Mouse (Mus musculus) megakaryocyte-erythroid progenitor cell, adult 5-6 weeks (primary cell): ENCODE measurements at regions not wholly inside any gene's neighbourhood (a gene's known extent, or its start where the extent isn't known, plus 50 kb on each side); places are given as distances from the start of the nearest gene placed in this dataset.
"Not testable (repeated sequence)": the region's sequence is repeated elsewhere in the genome, so short reads cannot be mapped to it uniquely, and the experiment has no call there.

Source experiments
- ATAC-seq: replicated peaks from 2 replicates; pipeline ENCODE4 v1.8.0; 2016; ENCODE audit warnings: mild to moderate bottlenecking, inconsistent platforms; ENCODE audit not compliant: severe bottlenecking, poor library complexity, low FRiP score, low TSS enrichment

DNA sequence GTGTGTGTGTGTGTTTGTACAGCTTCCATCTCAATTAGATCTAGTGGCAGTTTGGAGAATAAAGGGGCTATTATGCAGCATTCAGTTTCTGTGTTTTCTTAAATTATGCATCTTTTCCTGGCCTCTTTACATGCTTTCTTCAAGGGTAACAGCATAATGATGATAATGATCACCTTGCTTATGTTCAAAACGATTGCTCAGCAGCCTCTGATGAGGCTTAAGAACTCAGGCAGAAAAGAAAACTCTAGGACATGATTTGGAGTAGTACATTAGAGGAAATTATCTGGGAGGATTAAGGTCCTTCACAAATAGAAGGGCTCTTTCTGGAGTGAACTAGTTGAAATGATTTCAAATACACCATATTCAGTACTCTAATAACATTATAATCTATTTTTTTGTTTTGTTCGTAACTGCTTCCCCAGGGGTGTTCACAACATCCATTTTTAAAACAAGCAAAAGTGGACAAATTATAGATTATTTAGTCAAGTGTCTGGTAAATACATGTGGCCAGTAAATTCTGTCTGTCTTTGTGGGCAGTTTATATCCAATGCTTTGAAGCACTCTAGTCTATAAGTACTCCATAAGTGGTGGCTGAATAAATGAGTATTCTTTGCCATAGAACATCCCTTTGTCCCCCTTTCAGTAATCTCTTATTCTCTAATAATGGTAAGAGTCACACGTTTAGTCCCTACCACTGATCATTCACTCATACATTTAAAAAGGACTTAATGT is 526.9 kb upstream of the Kif18a start:
- ATAC-seq, result no peak

- ATAC-seq, result no peak
Observed at GRCm38 (mm10) chr2:108755821-108756220, 524.7 kb upstream of the Kif18a start.

DNA sequence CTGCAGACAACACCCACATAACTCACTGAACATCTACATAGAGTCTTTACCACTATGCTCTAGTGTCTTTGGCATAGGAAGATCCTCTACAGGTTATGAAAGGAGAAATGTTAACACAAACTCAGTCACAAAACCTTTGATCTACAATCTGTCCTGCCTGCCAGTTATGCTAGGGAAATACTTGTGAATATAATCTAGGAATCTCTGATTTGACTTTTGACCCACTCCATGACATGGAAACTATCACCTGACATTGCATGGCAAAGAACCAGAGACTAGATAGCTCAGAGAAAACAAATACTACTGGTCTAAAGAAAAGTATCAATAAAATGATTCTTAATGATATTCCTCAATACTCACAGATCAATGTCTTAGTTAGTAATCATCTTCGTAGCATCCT is 524.3 kb upstream of the Kif18a start:
- no peak for ATAC-seq

DNA sequence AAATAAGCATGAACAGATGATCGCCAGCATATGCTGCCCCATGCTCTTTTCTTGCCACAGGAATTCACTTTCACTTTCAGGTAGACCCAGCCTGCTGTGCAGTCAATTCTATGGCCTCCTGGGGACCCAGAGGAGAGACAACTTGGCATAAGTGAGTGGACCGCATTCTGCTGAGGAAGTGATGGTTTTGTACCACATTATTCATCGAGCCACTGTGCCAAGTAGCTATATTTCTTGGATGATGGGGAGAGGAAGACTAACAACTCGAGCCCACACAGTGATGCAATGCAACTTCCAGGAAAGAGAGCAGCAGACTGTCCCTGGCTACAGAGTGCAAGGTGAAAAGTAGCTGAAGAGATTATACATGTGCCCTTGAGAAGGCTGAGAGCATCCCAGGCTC is 515.8 kb upstream of the Kif18a start:
- no peak for ATAC-seq

DNA sequence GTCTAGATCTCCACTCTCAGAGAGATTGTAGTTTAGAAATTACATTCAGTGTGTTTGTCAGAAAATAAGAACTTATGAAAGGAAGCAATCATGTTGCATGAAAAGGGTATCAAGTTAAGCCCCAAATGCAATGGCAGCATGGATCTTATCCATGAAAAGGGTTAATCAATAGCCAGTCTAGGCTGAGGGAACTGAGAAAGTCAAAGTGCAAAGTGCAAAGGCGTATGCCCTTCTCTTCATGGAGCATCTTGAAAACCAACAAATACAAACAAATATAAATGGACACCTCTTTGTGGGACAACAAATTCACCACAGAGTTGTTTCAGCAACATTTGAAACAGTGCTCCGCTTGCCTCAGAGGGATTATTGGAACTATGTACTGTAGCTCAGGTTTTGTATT is 514.1 kb upstream of the Kif18a start:
- no peak for ATAC-seq

- no peak for ATAC-seq
Observed at GRCm38 (mm10) chr2:108770383-108770782, 510.2 kb upstream of the Kif18a start.

- no peak for ATAC-seq
Observed at GRCm38 (mm10) chr2:108783457-108783856, 497.1 kb upstream of the Kif18a start.

DNA sequence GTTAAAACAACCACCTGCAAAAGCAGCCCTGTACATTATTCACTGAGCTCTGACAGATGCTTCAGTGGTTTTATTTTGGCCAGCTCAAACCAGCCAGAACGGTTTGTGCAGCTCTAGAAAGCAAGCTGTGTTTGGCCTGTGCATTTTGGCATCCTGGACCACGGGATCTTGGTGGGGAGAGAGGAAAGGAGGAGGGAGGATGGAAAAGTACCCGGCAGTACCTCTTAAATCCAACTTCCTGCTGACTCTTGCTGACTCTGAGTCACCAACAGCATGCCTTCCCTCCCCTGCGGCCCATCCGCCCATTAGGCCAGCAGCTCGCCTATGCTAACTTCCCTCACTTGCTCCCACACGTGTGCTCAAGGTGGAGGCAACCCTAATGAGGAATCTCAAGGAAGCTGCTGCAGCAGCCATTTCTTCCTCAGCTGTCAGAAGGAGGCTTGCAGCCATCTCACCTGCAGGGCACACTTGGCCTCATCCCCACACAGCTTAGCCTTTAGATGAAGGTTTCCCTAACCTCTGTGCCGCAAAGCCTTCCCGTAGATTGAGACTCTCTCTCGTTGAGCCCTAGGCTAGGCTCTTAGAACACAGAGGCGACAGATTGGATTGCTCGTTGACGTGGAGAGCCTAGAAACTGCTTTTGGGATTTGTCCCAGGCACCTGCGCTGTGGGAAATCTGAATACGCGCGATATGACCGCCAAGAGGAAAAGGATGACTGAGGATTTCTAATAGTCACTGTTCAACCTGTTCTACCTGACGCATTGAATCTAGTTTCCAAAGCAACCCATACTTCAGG is 495.2 kb upstream of the Kif18a start:
- no peak for ATAC-seq

GRCm38 (mm10) chr2:108789166-108789565 is 491.4 kb upstream of the Kif18a start:
- ATAC-seq, result no peak

DNA sequence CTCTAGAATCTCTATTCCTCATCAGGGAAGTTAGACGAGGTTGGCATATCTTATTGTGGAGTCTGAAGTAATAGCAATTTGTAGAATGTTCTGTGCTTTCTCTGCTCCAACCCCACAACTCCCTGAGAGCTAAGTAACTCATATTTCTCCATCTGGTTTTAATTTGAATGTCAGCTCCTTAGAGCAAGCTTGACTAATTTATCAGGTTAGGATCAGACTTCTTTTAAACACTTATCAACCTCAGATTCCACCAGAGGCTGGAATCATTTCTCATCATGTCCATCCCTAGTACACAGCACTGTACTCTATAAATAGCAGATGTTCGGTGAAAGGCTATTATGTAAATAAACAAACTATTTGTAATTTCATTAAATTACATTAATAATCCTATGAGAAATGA is 485.4 kb upstream of the Kif18a start:
- no peak for ATAC-seq

DNA sequence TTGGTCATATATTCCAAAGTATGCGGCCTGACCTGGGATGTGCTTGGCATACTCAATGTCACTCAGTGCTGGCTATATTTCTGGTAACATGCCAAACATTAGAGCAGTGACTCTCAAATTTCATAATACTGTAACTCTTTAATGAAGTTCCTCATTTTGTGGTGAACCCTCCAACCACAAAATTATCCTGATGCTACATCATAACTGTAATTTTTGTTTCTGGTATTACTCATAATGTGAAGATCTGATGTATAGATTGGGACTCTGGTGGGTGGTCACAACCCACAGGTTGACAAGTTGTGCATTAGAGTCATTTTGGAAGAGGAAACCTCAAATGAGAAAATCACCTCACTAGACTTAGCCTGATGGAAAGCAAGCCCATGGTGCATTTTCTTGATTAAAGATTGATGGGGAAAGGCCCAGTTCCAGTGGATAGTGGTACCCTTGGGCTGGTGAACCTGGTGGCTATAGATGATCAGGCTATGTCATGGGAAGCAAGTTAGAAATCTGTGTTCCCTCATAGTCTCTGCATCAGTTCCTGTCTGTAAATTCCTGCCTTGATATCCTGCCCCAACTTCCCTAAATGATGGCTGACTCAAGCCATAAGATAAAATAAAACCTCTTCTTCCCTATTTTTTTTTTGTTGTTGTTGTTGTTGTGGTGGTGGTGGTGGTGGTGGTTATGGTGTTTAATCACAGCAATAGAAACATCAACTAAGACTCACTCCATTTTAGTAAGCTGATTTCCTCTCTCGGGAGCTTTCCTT is 483.5 kb upstream of the Kif18a start:
- ATAC-seq, result no peak

DNA sequence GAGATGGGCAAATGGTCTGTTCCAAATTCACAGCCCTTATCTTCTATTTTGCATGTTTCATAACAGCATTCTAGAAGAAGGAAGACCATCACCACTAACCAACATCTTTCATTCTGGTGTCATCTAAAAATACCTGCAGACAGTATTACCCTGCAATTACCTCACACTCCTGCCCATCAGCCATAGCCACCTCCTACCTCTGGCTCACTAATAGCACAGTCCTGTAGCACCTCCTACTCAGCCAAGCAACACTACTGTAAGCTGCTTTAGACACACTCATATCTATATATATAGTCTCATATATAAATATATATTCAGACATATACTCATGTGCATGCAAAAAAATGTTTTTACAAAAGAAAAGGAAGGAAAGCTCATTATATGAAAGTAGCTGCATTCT is 468.2 kb upstream of the Kif18a start:
- no peak for ATAC-seq

DNA sequence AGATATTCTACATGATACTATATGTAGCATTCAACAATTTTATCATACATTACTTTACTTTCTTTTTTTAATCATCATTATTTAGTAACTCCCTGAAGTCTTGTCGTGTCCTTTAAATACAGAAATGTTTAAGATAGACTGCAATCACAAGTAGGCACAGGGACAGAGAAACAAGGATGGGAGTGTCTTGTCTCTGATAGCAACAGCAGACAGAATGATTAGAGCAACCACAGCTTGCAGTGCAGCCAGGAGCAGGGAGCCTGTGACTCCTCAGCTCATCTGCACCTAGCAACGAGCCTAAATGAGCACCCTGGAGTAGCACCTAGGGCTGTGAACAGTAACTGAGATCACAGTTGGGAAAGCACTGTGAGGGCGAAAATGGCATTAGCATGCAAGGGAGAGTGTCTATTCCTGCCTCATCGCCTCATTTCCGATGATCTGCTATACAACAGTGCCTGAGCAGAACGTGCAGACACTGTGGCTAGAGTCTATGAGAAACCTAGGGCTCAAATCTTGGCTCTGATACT is 467.4 kb upstream of the Kif18a start:
- no peak for ATAC-seq

GRCm38 (mm10) chr2:108816579-108816978 is 464.0 kb upstream of the Kif18a start:
- ATAC-seq, result no peak

DNA sequence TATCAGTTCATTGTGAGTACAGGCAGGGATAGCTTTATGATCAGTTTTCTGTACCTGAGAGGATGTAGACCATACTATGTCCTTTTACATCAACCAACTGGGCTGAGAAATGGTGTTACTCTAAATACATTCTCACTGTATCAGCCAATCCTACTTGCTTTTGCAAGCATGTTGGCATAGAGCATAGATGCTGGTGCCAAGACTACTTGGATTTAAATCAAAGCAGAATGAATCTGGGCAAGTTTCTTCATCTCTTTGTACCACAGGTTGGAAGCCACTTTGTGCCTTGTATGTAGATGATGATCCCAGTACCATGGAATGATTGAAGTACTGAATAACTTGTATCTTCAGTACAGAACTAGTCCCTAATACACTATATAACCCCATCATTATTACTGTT is 456.5 kb upstream of the Kif18a start:
- ATAC-seq, result no peak

GRCm38 (mm10) chr2:108825981-108826380 is 454.6 kb upstream of the Kif18a start:
- no peak for ATAC-seq

GRCm38 (mm10) chr2:108827106-108827838 is 453.3 kb upstream of the Kif18a start:
- ATAC-seq, result no peak

DNA sequence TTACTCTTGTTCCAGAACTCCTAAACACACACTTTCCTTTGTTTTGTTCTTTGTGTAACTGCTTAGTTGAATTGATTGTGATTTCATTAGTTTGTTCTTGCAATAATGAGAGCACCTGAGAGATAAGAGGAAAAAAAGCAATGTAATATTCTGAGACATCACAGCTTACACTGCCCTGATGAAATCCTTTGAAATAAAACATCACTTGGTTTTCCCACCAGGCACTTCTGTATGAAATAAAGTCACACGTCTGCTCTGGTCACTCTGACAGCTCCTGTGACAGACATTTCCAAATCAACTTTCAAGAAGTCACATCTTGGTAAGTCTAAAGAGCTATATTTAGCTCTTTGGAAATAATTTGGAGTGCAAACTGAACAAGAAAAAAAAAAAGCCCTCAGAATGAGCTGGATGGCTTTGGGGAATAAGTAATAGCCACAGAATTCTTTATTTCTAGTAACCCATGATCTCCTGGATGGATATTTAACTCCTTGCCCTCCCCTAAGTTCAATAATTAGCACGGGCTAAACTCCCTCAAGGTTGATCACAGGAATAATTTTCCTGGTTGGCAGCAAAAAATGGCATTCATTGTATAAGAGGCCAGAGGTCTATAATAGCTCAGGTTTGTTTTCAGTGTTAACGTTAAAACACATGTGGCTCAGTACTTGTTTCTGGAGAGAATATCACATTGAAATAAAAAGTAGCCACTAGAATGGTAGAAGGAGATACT is 452.4 kb upstream of the Kif18a start:
- no peak for ATAC-seq

DNA sequence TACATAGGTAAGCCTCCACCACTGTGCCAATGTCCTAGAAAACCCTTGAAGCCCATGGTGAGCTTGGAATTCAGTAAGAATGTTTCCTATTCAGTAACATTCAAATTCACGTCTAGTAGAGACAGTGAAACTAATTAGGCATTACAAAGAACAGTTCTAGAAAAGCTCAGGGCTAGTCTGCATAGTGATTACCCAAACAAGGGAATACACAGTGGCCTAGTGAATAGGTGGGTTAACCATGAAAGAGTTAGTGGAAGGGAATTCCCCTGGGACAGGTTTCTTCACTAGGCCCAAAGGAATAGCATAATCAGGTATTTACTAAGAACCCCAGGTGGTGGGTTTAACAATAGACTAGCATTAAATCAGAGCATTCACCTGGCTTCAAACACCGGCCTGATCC is 436.7 kb upstream of the Kif18a start:
- ATAC-seq, result not testable (repeated sequence)
